Mouse (Mus musculus): ENCODE measurements around the gene Edem1. TPM values are rescaled to one million over a fixed set of nuclear protein-coding genes. Genes with fewer than 3 reads are reported as not detected.

The Edem1 gene
- polyA plus RNA-seq, 1 experiment from 2014 or later = 8.6 TPM

Other genes starting within 250 kb of the Edem1 start
- gene Bhlhe40, start 168.0 kb upstream of the Edem1 start, polyA plus RNA-seq (2015; fragmentation: Nextera tagmentation; extraction: Ambion mirVana) = 6.8 and 8.1 TPM in 2 replicates
- 75.7 and 82.8 TPM in 2 replicates for gene Arl8b, start 45.5 kb upstream of the Edem1 start, polyA plus RNA-seq (2015; fragmentation: Nextera tagmentation; extraction: Ambion mirVana)